Mouse (Mus musculus): ENCODE data around the gene Arsb.

Gene Arsb

DNA sequence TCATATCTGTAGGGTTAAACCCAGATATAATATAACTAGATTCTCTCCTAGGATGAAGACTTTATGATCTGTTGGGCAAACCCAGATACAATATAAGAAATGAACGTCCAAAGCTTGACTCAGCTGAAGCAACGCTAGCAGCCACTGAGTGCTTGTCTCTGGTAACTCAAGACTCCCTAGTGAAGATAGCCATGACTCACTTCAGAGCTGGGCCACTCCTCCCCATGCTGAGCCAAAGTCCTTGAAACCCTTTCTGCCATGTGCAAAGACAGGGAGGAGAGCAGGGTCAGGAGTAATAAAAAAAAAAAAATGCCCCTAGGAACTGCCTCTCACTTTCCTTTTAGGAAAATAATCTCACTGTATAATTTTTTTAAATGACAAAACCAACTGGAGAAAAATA, 68.7 kb downstream of the Arsb start:
- no peak for DNase-seq (ENCODE audit: low spot score)

DNA sequence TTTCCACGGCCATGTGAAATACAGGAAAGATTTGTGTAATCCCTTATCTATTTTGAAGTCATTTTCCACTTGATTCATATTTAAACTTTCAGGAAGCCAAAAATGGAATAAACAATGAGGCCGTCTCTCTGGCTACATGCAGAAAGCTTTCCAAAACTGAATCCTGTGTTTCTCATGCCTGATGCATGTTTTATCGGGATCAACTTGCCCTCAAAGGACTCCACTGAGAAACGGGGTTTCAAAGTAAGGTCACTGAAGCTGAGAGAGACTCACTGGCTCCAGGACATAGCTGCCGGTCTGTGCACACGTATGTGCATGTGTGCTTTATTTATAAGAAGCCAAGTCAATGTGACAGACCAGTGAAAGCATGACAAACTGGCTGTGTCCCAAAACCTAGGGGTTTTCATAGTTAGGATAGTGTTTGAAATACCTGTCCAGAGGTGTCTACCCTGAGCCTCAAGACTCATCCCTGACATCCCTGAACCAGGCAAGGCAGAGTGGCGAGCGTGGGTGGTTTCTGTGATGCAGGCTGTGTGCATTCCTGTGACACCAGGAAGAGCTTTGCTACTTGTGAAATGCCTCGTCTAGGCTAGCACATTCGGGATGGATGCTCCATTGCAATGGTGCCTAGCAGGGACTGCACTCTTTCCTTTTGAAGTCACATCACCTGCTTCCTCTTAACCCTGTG, 75.5 kb downstream of the Arsb start:
- no peak for DNase-seq (ENCODE audit: low spot score)

DNA sequence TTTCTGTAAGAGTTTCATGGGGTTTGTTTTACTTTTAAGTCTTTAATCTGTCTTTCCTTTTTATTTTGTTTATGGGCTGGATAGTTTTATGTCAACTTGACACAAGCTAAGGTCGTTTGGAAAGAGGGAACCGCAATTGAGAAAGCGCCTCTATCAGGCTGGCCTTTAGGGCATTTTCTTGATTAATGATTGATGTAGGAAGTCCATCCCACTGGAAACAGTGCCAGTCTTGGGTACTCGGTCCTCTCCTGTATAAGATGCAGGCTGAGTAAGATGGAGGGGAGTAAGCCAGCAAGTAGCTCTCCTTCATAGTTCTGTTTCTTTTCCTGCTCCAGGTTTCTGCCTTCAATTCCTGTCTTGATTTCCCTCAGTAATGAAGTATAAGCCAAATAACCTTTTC, 76.2 kb downstream of the Arsb start:
- DNase-seq (ENCODE audit: low spot score): no peak

DNA sequence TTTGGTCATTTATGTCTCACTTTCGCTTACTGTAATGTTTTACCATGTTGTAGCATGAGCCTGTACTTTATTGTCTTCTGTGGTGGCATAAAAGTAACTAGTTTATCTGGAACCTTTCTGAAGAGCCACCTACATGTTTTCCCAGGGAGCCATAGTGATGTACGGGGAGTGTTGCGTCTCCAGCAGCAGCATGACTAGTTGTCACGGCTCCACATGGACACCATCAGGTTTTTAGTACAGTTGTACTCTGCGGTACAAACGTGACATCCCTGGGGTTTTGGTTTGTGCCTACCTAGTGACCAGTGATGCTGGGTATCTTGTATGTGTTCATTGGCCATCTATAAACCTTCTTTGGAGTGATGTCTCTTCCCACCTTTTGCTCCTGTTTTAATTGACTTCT, 77.2 kb downstream of the Arsb start:
- no peak for DNase-seq (ENCODE audit: low spot score)

DNA sequence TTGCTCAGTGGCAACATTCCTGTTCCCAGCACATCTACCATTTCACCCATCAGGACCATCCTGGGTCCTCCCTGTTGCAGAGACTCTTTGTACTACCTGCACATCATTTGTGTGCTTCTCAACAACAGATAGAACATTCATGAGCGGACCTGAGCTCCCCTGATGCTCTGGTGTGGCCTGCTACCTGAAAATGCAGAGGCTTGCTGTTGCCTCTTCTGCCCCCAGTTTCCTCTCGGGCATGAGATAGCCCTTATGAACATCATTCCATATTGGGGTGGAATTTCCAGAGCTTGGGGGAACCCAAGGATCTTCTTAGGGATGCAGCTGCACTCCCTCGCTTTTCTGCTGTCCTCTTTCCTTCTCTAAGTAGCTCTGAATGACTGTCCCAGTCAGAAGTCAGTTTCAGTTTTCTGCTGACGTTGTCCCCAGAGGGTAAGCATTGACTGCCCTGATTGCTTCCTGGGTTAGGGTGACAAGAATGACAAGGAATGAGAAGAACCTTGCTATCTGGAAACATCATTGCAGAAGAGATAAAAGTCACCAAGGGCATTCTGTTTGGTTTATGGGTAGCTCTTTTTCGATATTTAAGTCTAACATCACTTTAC, 78.4 kb downstream of the Arsb start:
- no peak for DNase-seq (ENCODE audit: low spot score)

DNA sequence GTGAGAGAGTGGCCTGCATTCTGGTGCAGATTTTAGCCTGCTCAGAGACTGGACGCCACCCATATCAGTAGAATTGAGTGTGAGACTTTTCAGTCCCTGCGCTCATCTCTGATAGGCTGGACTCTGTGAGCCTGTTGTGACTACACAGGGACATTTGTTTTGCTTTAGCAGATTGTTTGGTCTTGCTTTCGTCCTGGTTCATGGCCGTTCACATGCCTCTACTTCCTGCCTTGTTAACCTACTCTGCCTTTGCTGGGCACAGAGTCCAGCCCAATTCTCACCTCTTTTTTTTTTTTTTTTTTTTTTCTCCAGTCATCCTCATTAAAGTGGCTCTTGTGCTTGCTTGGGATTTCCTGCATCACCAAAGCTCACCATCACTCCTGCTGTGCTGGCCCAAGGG, 79.2 kb downstream of the Arsb start:
- no peak for DNase-seq (ENCODE audit: low spot score)

DNA sequence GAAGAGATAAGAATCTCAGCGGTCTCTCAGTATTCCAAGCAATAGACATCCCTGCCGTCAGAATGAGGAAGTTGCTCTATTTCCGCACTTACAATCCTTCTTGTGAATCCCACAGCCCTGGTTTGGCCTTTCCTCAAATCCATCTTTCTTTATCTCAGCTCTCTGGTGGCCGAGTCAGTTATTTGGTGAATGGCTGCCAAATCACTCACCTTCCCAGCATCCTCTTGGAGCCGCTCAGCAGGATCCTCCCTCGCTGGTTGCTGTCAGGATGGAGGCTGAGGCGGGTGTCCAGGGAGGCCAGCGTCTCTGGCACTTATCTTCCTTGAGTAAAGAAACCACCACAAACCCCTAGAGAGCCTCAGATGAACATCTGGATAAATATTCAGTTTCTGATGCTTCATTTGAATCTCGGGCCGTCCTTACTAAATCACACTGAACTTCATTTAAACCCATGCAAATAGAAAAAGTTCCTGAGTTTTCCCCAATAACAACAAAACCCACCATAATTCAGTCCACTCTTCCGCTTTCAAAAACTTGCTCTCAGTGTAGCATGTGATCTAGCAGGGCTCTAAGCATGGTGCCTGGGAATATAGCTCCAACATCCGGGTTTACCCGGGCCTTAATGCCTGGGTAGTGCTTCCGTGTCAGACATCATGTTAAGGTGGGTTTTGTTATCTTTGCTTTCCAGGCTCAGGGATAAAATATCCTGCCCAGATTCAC, 81.1 kb downstream of the Arsb start:
- no peak for DNase-seq (ENCODE audit: low spot score)

DNA sequence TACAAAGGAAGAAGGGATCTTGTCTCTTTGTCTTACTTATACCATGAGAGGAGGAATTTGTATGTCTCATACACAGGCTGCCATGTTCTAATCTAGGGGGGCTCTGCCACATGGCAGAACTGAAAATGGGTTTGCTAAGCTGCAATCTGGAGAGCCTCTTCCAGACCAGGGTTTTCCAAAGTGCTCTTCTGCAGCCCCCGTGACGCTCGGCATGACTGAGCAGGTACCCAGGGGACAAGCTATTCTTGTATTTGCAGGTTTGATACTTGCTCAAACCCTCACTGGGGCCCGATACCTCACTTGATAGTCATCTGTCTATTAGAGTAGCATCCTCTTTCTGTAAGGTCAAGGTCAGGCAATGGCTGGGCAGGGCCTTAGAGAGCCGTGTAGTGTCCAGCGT, 82.3 kb downstream of the Arsb start:
- no peak for DNase-seq (ENCODE audit: low spot score)

DNA sequence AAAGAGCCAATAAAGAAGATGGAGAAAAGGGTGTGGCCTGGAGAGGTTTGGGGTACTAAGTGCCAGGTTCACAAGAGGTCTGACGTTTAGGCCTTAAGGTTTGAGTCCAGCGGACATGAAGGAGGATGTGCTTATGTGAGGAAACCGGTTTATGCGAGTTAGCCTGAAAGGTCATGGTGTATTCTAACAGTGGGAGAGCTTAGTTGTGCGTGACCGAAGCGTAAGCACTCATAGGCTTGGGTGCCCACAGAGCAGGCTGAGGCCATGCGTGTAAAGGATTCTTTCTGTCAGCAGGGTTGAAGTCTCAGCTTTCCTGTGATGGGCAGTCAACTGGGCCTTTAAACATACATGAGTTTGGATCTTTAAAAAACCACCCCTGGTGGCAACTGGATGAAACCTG, 82.9 kb downstream of the Arsb start:
- no peak for DNase-seq (ENCODE audit: low spot score)

DNA sequence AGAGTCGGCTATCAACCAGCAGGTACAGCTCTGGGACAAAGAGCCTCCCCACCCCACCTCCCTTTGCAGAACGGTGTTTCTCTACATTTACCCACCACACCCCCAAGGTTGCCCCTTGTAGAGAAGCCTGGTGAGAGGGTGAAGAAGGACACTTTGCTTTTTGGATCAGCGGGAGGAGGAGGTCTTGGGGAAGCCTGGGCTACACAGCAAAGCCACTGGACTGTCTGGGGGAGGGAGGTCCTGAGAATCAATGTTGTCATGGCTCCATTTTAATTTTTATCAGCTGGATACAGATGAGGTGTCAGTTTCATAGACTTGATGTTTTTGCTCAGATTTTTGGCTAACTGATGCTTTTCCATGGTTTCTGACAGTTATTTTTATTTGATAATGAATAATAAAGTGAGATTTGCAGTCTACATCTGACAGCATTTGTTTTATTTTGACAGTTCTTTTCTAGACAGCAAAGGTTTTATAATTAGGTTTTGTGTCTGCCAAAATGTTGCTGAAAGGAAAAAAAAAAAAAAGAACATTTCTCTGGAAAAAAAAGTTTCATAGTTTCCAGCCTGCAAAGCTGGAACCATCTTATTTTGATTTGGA, 83.6 kb downstream of the Arsb start:
- no peak for DNase-seq (ENCODE audit: low spot score)

DNA sequence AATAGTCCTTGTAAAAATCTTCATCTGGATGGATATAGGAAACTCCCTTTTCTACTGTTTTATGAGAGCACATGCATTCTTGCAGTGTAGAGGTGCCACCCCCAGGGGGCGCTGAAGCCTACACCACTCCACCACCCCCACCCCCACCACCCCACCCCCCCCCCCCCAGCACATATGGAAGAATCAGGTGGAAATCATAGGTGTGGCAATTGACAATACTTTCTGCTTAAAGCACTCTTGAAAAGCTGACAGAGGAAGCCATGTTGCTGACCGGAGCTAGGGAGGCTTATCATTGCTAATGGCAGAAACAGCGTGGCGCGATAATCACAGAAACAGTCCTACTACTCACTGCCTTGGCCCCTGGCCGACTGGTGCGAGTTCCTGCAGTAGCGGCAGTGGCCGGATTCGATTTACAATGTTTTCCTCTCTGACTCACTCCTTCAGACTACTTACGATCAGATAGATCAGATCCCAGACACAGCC, 84.3 kb downstream of the Arsb start:
- DNase-seq (ENCODE audit: low spot score): no peak

DNA sequence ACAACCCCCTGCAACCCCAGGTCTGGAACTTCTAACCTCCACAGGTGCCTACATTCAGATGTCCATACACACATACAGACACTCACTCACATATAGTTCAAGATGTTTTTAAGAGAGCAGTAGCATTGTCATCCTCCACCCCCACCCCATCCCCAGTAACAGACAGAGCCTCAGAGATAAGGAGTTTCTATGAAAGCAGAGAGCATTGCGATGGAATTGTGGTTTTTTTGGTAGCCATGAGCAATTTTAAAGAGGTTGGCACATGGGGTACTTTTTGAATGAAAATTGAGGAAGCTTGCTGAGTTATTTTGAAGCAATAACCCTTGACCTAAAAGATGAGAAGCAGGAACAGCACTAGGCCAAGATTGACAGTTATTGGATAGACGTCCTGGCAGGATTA, 89.8 kb downstream of the Arsb start:
- no peak for DNase-seq (ENCODE audit: low spot score)

DNA sequence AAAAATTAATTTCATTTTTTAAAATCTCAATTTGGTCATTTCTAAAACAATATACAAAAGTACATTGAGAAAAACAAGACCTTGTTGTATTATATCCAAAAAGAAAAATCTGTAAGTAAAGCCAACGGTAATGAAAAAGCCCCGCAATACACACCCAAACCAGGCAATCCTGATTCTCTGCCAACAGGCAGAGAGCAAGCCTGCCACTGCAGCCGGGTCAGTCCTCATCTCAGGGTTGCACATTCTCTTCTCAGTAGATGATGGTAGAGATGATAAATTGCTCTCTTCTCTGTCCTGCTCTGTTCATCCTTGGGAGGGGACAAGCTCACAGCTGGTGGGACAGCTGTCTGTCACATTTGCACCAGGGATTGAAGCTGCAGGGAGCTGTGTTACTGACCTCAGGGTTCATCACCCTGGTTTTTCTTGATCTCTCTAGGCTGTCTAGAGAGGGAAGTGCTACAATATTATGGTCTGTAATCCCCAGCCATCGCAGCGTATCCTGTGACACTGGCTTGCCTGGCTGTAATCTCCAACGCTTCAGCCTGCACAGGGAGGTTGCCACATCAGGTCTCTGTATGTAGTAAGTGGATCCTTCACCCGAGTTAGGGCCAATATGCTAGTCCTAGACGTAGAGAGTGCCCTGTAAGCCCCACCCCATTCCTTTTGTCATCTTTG, 92.8 kb downstream of the Arsb start:
- DNase-seq (ENCODE audit: low spot score): no peak

DNA sequence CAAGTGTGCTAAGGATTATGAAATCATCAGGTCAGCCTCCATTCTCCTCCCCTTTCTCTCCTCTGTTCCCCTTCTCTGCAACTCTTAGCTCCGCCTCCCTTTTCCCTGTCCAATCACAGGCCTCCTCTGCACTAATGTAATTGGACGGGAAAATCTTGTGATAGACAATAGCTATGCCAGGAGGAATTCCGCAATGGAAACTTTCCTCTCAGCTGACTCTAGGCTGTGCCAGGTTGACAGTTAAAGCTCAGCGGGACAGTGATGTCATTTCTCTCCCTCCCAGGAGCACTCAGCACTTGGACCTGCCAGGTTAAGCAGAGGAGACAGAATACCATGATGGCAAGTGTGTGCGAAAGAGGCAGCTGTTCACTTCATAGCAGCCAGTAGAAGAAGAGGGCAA, 95.2 kb downstream of the Arsb start:
- DNase-seq (ENCODE audit: low spot score): no peak

DNA sequence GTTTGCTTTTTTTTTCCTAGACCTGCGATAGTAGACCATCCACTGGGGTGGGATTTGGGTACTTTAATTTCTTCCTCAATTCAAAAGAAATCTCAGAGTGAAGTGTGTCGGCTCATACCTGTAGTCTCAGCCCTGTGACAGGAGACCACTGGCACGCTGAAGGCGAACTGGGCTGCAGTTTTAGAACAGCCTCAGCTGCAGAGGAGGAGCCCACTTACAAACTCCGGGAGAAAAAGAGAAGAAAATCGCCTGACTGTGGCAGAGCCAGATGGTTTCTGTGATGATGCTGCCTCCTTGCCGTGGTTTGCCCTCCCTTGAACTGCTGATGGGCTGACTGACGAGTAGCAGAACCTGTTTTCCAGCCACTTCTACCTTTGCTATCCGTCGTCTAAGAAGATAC, 100.3 kb downstream of the Arsb start:
- no peak for DNase-seq (ENCODE audit: low spot score)

DNA sequence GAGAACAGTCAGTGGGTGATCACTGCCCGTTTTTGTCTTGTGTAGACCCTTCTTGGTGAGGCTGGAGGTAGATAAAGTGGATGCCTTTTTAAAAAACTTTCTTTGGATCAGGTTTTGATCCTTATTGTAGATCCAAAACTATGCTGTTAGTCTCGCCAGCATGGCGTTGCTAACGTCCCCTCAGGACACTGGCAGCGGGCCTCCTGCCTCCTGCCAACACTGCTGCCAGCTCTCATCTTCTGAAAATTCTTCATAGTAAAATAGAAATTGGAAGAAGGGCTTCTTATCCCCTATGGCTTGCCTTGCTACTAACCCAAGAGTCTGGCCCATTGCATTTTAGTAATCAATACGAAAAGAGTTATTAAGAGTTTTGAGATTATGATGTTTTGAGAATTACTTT, 101.2 kb downstream of the Arsb start:
- no peak for DNase-seq (ENCODE audit: low spot score)

DNA sequence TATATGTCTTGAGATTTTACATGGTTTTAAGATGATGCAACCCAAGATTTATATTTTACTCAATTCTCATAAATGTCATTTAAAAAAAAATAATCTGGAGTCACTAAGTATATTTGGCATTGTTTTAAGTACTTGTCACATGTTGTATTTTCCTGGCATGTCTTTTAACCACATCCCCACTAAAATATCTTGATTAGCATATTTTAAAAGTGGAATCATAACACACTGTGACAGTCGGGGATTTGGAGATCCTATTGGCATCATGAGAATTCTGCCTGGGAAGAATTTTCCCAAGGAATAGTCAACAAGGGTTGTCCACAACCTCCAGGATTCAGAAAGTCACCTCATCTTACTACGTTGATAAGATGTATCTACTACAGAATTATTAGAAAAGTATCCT, 106.5 kb downstream of the Arsb start:
- no peak for DNase-seq (ENCODE audit: low spot score)

DNA sequence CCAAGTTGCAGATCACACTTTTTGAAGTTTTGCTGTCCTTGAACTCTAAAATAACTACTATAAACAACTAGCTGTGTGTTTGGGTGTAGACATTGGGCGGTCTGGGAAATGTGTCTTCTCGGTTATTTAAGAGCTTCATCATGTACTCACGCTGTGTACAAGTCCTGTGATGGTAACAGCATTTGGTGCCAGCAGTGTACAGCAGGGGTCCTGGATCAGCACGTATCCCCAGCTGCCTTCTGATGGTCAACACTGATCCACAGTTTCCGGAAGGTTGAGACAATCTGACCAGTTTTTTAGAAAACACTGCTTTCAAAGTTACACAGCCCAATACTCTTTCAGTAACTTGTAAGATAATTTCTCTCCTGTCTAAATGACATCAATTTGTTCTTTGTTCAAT, 108.0 kb downstream of the Arsb start:
- DNase-seq (ENCODE audit: low spot score): no peak

DNA sequence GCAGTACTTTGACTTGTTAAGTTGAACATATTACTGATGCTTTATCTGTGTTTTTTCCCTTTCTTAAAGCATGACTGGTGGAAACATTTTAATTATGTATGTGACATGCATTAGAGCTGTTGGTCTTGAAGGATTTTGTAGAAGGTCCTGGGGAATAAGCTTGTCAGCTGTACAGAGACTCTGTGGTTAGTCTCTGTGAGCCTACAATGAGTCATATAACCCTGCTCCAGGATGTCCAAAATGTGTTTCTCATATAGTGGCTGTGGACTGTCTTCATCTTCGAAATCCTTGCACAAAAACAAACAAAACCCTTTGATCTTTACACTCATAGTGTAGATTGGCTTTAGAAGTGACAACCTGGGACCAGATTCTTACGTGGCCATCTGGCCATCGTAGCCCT, 110.7 kb downstream of the Arsb start:
- no peak for DNase-seq (ENCODE audit: low spot score)

DNA sequence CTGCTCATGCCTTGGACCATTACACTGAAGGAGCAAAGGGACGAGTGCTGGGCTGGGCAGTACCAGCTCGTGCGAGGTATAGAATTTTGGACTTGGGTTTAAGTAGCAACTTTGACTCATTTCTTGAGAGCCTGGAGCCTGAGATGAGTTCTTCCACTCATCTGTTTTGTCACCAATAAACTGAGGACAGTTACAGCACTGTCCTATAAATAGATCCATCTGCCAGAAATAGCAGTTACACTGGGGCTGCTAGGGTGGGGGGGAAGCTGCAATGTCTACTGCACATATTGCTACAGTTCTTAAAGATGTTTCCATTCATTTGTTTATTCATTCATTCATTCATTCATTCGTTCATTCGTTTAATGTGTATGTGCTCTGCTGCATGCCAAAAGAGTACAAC, 115.6 kb downstream of the Arsb start:
- no peak for DNase-seq (ENCODE audit: low spot score)

DNA sequence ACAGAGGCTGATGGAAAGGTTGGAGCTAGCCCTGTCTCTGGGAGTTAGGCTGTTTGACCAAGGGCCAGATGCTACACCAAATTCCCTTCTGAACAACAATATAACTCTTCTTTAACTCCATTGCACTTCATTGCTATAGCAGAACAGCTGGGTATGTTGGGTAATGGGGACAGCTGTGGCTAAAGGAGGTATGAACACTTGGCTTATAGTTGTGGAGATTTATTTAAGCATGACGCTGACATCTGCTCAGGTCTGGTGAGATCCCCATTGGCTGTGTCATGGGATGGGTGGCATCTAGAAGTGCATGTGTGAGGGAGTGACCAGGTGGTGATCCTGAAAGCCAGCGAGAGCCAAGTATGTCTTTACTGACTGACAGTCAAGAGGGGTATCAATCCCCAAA, 116.8 kb downstream of the Arsb start:
- DNase-seq (ENCODE audit: low spot score): no peak

DNA sequence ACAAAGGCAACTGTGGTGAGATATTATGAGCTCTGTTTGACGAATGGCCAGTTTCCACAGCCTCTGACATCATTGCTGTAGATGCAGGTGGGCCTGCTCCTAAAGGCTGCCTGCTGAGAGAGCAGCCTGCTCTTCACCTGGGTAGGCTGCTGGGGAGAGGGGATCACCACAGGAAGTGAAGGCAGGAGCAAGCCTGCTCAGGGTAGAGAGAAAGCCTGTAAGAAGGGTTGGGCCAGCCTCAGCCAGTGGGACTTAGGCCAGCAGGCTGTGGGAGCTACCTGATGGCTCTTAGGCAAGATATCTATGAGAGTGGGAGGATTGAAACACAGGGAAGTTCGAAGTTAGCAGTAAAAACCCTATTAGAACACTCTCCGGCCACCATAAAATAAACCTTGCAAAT, 117.5 kb downstream of the Arsb start:
- DNase-seq (ENCODE audit: low spot score): no peak

DNA sequence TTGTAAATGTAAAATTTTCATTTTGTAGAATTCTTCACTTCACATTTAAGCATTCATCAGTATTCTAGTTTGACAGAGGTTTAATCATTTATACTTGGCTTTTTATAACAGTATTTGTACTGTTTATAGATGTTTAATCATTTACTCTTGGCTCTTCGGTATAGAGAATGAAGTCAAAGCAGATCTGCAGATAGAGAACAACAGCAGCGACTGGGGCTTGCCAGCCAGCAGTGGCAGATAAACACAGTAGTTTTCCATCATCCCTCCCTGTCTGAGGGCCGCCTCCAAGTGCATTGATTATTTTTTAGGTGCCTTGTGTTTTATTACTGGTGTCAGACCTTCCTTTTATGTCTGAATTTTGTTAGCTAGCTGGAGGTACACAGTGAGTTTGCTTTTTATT, 118.6 kb downstream of the Arsb start:
- DNase-seq (ENCODE audit: low spot score): no peak
